Mouse (Mus musculus): Measurements from ENCODE around the gene Cox19. TPM values are rescaled to one million over a fixed set of nuclear protein-coding genes. Genes with fewer than 3 reads are reported as not detected.
"Not testable (repeated sequence)": the region's sequence is repeated elsewhere in the genome, so short reads cannot be mapped to it uniquely, and the experiment has no call there.

The Cox19 gene
- total RNA-seq, 1 experiment from 2014 or later, result 17.8 TPM

DNA sequence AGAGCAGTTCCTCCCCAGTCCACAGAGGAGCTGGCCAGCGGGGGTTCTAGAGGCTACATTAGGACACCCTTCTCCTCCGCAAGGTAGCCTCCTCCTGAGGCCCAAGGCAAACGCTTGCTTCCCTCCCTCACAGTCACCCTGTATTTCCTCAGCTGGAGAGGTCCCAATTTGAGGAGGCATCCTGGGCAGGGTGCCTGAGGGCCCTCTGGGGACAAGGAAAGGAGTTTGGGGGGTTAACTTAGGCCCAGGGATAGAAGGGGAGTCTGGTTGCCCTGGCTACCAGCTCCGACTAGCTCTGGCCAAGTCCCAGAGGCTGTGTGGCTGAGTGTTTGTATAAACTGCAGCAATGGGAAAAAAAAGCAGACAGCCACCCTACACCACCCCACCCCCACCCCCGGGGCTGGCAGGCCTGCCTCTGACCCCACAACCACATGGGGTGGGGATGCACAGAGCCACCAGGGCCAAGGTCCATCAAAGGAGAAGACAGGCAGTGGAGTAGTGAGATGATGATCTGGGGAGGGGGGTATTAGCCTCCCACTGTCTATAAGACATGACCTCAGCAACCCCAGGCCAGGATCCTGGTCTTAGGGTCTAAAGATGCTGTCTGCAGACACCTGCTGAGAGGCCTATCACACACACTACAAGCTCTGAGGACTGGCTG is 13.8 kb upstream of the Cox19 start:
- ATAC-seq (replicated peaks; ENCODE audit: low read depth, poor library complexity, severe bottlenecking), result no peak

DNA sequence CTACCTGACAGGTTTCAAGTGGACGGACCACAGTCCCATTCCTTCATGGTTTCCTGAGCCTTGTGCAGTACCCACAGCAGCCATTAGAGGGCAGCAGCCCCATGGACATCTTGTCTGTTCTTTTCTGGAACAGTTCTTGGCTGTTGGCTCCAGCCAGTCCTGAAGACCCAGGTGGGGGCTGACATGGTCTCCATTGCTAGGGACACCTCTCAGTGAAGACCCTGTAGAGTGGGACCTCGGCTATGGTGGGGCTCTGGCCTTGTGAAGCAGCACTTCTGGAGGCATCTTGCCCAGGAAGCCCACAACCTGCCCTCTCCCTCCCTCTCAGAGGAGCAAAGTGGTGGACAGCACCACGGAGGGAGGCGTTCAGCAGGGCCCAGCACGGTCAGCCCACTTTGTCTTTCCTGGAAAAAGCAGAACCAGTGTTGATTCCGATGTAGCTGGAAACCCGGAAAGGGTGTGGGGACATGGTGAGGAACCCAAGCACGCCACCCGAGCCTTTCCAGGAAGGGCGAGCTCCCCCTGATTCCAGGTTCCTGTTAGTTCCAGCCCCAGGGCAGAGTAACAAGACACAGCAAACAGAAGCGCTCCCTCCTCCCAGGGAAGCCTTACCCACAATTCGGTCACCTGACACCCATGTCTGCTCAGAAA is 13.2 kb upstream of the Cox19 start:
- peak; percentile 67 for ATAC-seq (replicated peaks; ENCODE audit: low read depth, poor library complexity, severe bottlenecking)

- ATAC-seq (replicated peaks; ENCODE audit: low read depth, poor library complexity, severe bottlenecking), result no peak
Measured at GRCm38 (mm10) chr5:139363858-139364257, 12.6 kb upstream of the Cox19 start.

DNA sequence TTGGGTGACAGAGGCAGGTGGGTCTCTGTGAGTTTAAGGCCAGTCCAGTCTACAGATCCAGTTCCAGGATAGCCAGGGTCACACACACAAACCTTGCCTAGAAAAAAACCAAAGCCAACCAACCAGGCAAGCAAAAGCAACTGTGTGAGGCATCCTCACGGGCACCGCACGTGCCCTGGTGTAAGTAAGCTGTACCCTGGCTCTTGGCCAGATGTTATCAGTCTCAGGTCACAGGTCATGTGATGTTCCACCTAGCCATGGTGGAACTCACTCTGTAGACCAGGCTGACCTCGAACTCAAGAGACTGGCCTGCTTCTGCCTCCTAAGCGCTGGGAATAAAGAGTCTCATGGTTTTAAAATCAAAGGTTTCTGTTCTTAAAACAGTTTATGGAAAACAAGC is 8.0 kb upstream of the Cox19 start:
- no peak for ATAC-seq (replicated peaks; ENCODE audit: low read depth, poor library complexity, severe bottlenecking)

DNA sequence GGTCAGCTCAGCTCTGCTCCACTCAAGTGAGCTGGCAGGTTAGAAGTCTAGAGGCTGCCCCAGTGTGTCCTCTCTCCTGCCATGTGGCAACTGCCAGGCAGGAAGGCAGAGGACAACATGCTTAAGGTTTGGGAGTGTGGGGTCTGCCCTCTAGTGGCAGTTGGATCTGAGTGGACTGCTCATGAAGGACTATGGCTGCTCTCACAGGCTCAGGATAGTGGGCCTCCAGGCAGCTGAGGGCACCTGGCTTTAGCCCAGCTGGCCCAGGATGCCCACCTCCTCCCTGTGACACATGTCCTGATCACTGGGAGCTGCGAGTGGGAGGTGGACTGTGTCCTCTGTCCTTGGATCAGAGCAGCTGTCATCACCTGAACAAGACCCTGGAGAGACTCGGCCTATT is 7.4 kb upstream of the Cox19 start:
- peak; percentile 72 for ATAC-seq (replicated peaks; ENCODE audit: low read depth, poor library complexity, severe bottlenecking)

DNA sequence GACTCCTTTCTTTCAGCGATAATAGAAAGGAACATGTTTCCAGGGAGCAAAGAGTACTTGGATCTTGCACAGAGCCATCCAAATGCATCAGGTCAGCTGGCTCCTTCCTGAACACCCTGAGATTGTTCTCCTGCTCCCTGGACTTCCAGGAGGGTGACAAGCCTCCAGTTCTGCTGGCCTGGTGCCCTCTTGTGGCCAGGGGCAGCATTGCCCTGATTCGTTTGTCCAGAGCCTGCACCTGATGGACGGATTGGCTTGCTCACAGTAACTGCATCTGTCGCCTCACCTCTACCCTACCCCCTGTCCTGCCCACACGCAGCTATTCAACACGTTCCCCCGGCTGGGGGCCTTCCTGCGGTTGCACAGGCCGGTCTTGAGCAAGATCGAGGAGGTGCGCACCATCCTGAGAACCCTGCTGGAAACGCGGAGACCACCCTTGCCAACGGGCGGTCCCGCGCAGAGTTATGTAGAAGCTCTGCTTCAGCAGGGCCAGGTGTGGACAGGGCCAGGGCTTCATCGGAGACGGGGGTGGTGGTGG is 4.1 kb upstream of the Cox19 start:
- peak; percentile 70 for ATAC-seq (replicated peaks; ENCODE audit: low read depth, poor library complexity, severe bottlenecking)

DNA sequence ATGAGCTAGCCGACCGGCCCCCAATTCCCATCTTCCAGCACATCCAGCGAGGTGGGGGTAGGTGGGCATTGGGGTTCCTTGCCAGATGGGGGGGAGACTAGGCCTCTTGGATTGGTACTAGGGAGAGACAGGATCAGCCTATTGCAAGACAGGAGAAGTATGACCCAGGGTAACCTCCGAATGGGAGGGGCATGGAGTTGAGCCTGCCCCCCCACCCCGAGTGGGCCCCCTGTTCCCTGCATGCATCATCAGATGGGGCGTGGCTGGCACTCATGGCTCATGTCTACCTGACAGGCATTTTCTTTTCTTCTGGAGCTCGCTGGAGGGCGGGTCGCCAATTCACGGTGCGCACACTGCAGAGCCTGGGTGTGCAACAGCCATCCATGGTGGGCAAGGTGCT is 2.7 kb upstream of the Cox19 start:
- ATAC-seq (replicated peaks; ENCODE audit: low read depth, poor library complexity, severe bottlenecking), result no peak

DNA sequence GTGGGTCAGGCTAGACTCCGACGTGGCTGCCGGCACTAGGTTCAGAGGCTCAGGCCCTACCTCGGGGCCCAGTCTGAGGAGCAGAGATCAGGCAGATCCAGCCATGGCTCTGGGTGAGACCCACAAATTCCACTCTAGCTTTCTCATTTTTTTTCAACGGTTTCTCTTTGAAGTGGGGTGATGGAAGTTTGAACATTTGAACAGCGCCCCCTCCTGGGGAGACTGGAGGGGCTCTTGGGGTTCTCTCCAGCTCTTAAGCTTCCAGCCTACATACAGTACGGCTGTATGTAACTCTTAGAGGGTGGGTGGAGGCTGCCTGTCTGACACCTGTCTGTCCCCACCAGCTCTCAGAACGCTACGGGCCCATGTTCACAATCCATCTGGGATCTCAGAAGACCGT is 2.3 kb upstream of the Cox19 start:
- ATAC-seq (replicated peaks; ENCODE audit: low read depth, poor library complexity, severe bottlenecking), result peak; percentile 39; the same call in 1 of the 2 replicates

DNA sequence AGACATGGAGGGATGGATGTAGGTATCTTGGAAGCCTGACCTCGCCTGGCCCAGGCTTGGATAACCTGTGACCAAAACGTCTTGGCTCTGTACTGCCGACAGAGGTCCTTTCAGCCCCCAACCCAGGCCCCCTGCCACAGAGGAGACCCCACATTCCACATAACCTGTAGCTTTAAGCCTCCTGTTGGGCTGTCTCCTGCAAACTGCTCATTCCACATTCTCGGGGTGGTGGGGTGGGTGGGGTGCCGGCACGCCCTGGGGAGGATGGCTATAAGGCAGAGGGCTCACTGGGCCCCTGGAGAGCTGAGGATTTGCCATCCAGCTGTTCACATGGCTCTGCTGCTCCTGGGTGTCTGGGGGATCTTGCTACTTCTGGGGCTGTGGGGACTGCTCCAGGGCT is 1.1 kb upstream of the Cox19 start, which contains the start of gene Cyp2w1:
Gene Cyp2w1, plus strand, starts transcription at position 301 of the 400 bp plus-strand sequence.
- ATAC-seq (replicated peaks; ENCODE audit: low read depth, poor library complexity, severe bottlenecking), result no peak

DNA sequence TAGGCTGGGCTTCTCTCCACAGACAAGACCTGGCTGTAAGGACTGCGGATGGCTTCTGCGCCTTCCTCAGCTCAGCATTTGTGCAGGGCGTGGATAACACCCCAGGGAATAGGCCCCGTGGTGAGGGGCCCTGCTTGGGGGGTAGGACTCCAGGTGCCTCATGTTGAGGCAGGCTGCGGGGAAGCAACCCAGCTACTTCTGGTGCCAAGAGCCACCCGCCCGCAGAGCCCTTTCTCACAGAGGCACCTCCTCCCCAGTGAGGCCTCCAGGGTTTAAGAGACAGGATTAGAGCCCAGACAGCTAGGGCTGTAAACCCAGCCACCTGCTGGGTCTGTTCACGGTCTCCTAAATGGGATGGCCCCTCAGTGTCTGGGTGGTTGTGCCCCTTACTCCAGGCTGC is 410 bp upstream of the Cox19 start:
- no peak for ATAC-seq (replicated peaks; ENCODE audit: low read depth, poor library complexity, severe bottlenecking)

DNA sequence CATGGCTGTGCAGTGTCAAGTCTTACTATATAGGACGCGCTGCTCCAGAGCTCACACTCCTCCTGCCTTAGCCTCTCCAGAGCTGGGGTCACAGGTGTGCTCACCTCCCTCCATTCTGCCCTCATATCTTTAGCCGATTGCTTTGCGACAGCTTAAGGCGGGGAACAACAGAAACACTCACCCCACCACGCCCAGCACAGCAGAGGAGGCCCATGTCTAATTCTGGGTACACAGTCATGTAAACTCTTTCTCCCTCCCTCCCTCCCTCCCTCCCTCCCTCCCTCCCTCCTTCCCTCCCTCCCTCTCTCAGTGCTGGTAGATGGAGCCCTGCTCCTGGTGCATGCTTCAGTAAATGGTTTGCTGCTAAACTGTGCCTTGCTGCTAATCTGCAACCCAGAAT is 1.5 kb downstream of the Cox19 start:
- ATAC-seq (replicated peaks; ENCODE audit: low read depth, poor library complexity, severe bottlenecking), result no peak

DNA sequence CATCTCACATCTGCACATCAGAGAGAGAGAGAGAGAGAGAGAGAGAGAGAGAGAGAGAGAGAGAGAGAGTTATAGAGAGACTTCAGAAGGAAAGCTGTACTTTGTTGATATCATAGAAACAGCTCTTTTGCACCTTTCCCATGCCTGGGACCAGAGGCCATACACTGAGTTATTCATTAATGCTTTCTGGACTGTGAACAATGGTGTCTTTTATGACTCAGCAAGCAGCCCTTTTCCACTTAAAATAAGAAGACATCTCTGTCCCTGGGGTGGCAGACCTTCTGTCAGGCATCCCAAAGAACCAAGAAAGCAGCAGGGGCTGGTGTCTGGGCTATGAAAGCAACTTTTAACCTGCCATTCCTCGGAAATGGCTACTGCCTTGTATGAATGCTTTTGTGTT is 4.0 kb downstream of the Cox19 start:
- ATAC-seq (replicated peaks; ENCODE audit: low read depth, poor library complexity, severe bottlenecking), result no peak

DNA sequence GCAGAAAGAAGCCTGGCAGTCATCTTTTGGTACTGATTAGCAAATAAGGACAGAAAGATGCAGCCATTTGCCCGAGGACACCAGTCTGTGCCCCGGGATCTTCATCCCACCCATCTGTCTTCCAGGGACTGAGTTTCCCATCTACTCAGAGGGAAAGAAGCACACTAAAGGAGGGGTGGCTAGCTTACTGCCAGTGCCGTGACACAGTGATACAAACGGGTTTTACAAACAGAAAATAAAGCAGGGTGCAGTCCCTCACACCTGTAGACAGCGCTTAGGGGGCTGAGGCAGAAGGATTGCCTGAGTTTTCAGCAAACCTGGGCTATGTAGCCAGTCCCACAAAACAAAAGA is 5.9 kb downstream of the Cox19 start:
- no peak for ATAC-seq (replicated peaks; ENCODE audit: low read depth, poor library complexity, severe bottlenecking)

DNA sequence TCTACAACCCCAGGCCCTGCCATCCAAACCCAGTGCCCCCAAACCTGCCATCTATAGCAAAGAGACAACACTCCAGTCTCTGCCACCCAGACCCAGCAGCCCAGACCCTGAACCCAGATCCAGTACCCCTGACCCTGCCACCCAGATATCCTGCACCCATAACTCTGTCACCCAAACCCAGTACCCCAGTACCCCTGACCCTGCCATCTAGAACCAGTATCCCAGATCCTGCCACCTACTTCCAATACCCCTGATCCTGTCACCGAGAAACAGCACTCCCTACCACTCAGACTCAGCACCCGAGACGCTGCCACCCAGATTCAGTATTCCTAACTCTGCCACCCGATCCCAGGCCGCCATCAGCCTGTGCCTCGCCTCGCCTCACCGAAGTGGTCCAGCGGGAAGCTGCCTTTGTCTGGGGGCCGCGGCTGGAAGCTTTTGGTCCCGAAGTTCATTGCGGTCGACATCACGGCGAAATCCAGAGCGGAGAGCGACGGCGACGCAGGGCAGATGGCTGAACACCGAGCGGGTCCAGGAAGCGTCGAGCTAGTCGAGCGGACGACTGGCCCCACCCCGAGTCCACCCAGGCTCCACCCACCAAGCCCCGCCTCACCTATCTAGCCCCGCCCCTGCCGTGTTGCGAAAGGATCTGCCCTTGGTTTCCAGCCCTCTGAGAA is 6.4 kb downstream of the Cox19 start:
- peak; percentile 95 for ATAC-seq (replicated peaks; ENCODE audit: low read depth, poor library complexity, severe bottlenecking)

GRCm38 (mm10) chr5:139344021-139344686 is 7.1 kb downstream of the Cox19 start:
- peak; percentile 80 for ATAC-seq (replicated peaks; ENCODE audit: low read depth, poor library complexity, severe bottlenecking)

- no peak for ATAC-seq (replicated peaks; ENCODE audit: low read depth, poor library complexity, severe bottlenecking)
Measured at GRCm38 (mm10) chr5:139338891-139339290, 12.3 kb downstream of the Cox19 start.

DNA sequence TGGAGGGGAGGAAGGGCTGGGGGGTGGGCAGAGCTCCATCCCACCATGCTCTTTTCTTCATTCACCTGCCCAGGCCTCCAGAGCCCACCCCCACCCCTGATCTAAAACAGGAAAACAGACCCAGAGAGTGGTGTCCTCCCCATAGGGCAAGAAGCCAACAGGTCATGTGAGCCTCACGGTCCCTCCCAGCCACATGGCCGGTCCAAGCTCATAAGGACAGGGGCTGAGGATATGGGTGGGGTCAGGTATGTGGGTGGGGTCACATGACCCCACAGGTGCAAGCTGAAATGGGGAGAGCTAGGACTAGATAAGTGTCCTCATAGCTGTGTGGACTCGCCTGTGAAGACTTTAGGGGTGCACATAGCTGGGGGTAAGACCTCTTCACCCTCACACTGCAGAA is 12.8 kb downstream of the Cox19 start:
- ATAC-seq (replicated peaks; ENCODE audit: low read depth, poor library complexity, severe bottlenecking), result no peak

DNA sequence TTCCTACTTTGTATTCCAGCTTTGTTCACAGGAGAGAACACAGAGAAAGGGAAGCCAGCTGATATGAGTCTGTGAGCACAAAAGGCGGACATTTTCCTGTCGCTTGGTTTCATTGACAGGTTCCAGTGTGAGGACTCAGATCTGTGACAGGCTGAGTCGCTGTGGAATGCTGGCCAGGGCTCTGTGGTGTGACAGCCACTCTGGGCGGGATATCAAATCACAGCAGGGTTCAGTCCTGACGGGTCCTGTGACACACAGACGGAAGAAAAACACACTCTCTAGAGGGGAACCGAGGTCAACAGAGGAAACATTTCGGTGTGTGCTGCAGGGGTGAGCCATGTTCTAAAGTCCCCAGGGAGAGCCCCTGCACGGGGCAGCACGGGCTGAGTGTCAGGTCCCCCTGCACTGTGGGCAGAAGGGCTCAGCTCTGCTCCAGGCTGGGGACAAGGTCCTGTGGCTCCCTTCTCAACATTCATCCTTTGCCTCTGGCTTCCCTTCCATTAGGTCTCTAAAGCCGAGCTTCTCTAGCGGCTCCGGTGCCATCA is 13.3 kb downstream of the Cox19 start:
- ATAC-seq (replicated peaks; ENCODE audit: low read depth, poor library complexity, severe bottlenecking), result no peak

- no peak for ATAC-seq (replicated peaks; ENCODE audit: low read depth, poor library complexity, severe bottlenecking)
Measured at GRCm38 (mm10) chr5:139335634-139336033, 15.6 kb downstream of the Cox19 start.

DNA sequence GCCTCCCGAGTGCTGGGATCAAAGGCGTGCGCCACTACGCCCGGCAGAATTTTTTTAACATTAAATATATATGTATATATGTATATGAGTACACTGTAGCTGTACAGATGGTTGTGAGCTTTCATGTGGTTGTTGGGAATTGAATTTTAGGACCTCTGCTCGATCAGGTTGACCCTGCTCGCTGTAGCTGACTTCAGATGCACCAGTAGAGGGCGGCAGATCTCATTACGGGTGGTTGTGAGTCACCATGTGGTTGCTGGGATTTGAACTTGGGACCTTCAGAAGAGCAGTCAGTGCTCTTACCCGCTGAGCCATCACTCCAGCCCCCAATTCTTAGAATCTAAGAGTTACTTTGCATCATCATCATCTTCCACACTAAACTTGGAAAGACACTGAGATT is 16.8 kb downstream of the Cox19 start:
- not testable (repeated sequence) for ATAC-seq (replicated peaks; ENCODE audit: low read depth, poor library complexity, severe bottlenecking)

All from common myeloid progenitor, adult 5-6 weeks (primary cell).